Mouse (Mus musculus) right cerebral cortex, postnatal 10 days (tissue): ENCODE results near the gene Pla1a.
"Not testable (repeated sequence)": the region's sequence is repeated elsewhere in the genome, so short reads cannot be mapped to it uniquely, and the experiment has no call there.

Experiments used
- DNase-seq, 2 experiments: peaks; one replicate each; pipeline ENCODE4 v3.0.0; 2021; ENCODE audit warnings: low spot score in 2 of 2

Gene Pla1a

GRCm38 (mm10) chr16:38458600-38459280 lies 25.8 kb upstream of the Pla1a start:
- DNase-seq = no peak

GRCm38 (mm10) chr16:38456812-38457567 lies 24.0 kb upstream of the Pla1a start:
- no peak for DNase-seq

GRCm38 (mm10) chr16:38455511-38456418 lies 22.8 kb upstream of the Pla1a start, which contains the start of gene Cd80:
Gene Cd80 (plus strand): TSS chr16:38455561.
- no peak for DNase-seq

- DNase-seq = no peak
Observed at GRCm38 (mm10) chr16:38454533-38455254, 21.7 kb upstream of the Pla1a start.

- DNase-seq = no peak
Observed at GRCm38 (mm10) chr16:38453952-38454351, 21.0 kb upstream of the Pla1a start.

- DNase-seq = no peak
Observed at GRCm38 (mm10) chr16:38453203-38453553, 20.2 kb upstream of the Pla1a start.

- peak; percentile 92 to 93 for DNase-seq
Observed at GRCm38 (mm10) chr16:38452442-38453202, 19.7 kb upstream of the Pla1a start, which contains the start of gene Adprh. Gene Adprh (minus strand): TSS chr16:38452703.

GRCm38 (mm10) chr16:38451421-38452205 lies 18.7 kb upstream of the Pla1a start:
- no peak for DNase-seq

- no peak for DNase-seq
Observed at GRCm38 (mm10) chr16:38450707-38451106, 17.8 kb upstream of the Pla1a start.

- DNase-seq = no peak
Observed at GRCm38 (mm10) chr16:38448458-38448857, 15.5 kb upstream of the Pla1a start.

GRCm38 (mm10) chr16:38447366-38447765 lies 14.4 kb upstream of the Pla1a start:
- no peak for DNase-seq

- DNase-seq = not testable (repeated sequence)
Observed at GRCm38 (mm10) chr16:38446141-38446540, 13.2 kb upstream of the Pla1a start.

- no peak for DNase-seq
Observed at GRCm38 (mm10) chr16:38445576-38445975, 12.6 kb upstream of the Pla1a start.

GRCm38 (mm10) chr16:38445046-38445445 lies 12.1 kb upstream of the Pla1a start:
- no peak for DNase-seq

- no peak for DNase-seq
Observed at GRCm38 (mm10) chr16:38443721-38444464, 10.9 kb upstream of the Pla1a start.

GRCm38 (mm10) chr16:38442216-38442615 lies 9.3 kb upstream of the Pla1a start:
- no peak for DNase-seq

GRCm38 (mm10) chr16:38441611-38442010 lies 8.7 kb upstream of the Pla1a start:
- no peak for DNase-seq

- no peak for DNase-seq
Observed at GRCm38 (mm10) chr16:38440403-38440802, 7.5 kb upstream of the Pla1a start.

GRCm38 (mm10) chr16:38439190-38439589 lies 6.2 kb upstream of the Pla1a start:
- DNase-seq = no peak
